Mouse (Mus musculus) lung, adult 2 months (tissue): Measurements from ENCODE around the gene Inpp5e.

Source experiments
- CTCF ChIP-seq: fragments of 200-500 bp; IDR thresholded peaks from 2 replicates; pipeline ENCODE4 v1.5.1; 2011; ENCODE audit warnings: mild to moderate bottlenecking, low read length, control low read depth; ENCODE audit not compliant: insufficient read depth
- POLR2A ChIP-seq: fragments of 200-500 bp; IDR thresholded peaks from 2 replicates; pipeline ENCODE4 v1.6.1; 2011; ENCODE audit warnings: low read depth, mild to moderate bottlenecking, control low read depth, low read length, borderline replicate concordance; ENCODE audit errors: extremely low read depth

DNA sequence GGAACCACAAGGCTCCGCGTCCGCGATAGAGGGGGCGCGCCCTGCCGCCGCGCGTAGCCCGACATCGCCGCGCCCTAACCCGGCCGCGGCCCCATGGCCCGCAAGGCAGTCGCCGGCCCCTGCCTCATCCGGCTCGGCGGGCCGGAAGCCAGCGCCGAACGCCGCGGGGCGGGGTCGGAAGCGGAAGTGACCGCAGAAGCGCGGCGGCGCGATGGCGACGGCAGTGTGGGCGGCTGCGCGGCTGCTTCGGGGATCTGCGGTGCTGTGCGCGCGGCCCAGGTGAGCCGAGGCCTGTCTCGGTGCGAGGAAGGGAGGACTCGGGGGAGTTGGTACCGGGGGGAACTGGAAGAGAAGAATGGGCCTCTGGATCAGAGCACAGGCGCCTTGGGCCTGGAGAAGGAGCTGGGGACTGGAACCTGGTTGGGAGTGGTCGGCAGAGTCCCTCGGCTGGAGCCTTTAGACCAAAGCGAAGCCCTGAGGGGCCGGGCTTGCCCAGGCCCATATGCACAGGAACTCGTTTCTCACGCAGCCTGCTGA, 19.8 kb downstream of the Inpp5e start, which contains the start of the genes Entr1 and Pmpca:
- no peak for TF ChIP-seq CTCF
- peak; percentile 76; the same call in 1 of the 2 replicates for TF ChIP-seq POLR2A
